Mouse (Mus musculus) kidney, embryonic 14.5 days (tissue): ENCODE data around the gene Sos1. TPM values are rescaled to one million over a fixed set of nuclear protein-coding genes. Genes with fewer than 3 reads are reported as not detected.

Experiments
- ATAC-seq: fragments of 200-750 bp; cut with Nextera tagmentation; 2 replicates; pipeline ENCODE4 v1.8.0; 2017; ENCODE audit warnings: moderate number of reproducible peaks, mild to moderate bottlenecking, moderate TSS enrichment, moderate library complexity; ENCODE audit not compliant: low FRiP score, low TSS enrichment
- H3K27ac ChIP-seq: fragments of 300-500 bp; sonication (generic); 2 replicates; pipeline ENCODE4 v1.5.1; 2014; ENCODE audit warnings: low read depth, mild to moderate bottlenecking, low read length, moderate library complexity, mixed read lengths
- H3K27me3 ChIP-seq: fragments of 300-500 bp; sonication (generic); 2 replicates; pipeline ENCODE4 v1.6.1; 2014; ENCODE audit warnings: mild to moderate bottlenecking, low read length; ENCODE audit not compliant: control insufficient read depth, insufficient read depth
- H3K36me3 ChIP-seq: fragments of 300-500 bp; sonication (generic); 2 replicates; pipeline ENCODE4 v1.6.1; 2014; ENCODE audit warnings: low read length, mixed read lengths; ENCODE audit not compliant: control insufficient read depth, insufficient read depth
- H3K4me1 ChIP-seq: fragments of 300-500 bp; sonication (generic); 2 replicates; pipeline ENCODE4 v1.6.1; 2014; ENCODE audit warnings: low read length, mixed read lengths; ENCODE audit not compliant: control insufficient read depth, insufficient read depth
- H3K4me2 ChIP-seq: fragments of 300-500 bp; sonication (generic); replicated peaks from 2 replicates; pipeline ENCODE4 v1.6.1; 2014; ENCODE audit warnings: low read depth, mild to moderate bottlenecking, low read length
- H3K4me3 ChIP-seq: fragments of 300-500 bp; sonication (generic); 2 replicates; pipeline ENCODE4 v1.5.1; 2014; ENCODE audit warnings: mild to moderate bottlenecking, low read length
- H3K9ac ChIP-seq: fragments of 300-500 bp; sonication (generic); 2 replicates; pipeline ENCODE4 v1.6.1; 2014; ENCODE audit warnings: low read depth, mild to moderate bottlenecking, low read length, moderate library complexity
- H3K9me3 ChIP-seq: fragments of 300-500 bp; sonication (generic); 2 replicates; pipeline ENCODE4 v1.6.1; 2016; ENCODE audit warnings: low read length; ENCODE audit not compliant: control insufficient read depth
- WGBS: fragments of 180-500 bp; shearing (Covaris S2); extraction: QIAGEN DNeasy Blood & Tissue Kit; methylation state at CpG from one replicate; pipeline ENCODE4 v1.1.7; 2014; 5-methylcytosine and 5-hydroxymethylcytosine counted together
- polyA plus RNA-seq: library from polyadenylated mRNA; unstranded; fragments of >200 nt; fragmentation: Nextera tagmentation; extraction: Ambion mirVana; gene quantifications from 2 replicates; pipeline ENCODE4 v1.2.1, GENCODE M21; 2014

The Sos1 gene
- polyA plus RNA-seq, 1 experiment from 2014 or later: 9.2 TPM

- Histone ChIP-seq H3K9ac (no peak overlapping the region), H3K9me3 (no peaks in the 10 kb centered on the region), H3K27me3 (no peaks in the 10 kb centered on the region), H3K4me1 (no peaks in the 10 kb centered on the region), H3K27ac (no peak overlapping the region), H3K4me3 (no peak overlapping the region), H3K36me3 (no peaks in the 10 kb centered on the region), H3K4me2 (no peak overlapping the region)
- 73% methylated on average over 8 of the region's 8 CpGs for WGBS
- ATAC-seq: no peak
These were observed 33.5 kb upstream of the Sos1 start for GRCm38 (mm10) chr17:80513766-80514165.

GRCm38 (mm10) chr17:80510459-80510855, 30.2 kb upstream of the Sos1 start:
- 73% methylated on average over 3 of the region's 3 CpGs for WGBS

GRCm38 (mm10) chr17:80509494-80510458, 29.5 kb upstream of the Sos1 start:
- Histone ChIP-seq H3K36me3 (no peaks in the 10 kb centered on the region), H3K4me3 (no peak overlapping the region), H3K4me2 (no peak overlapping the region), H3K9me3 (no peaks in the 10 kb centered on the region), H3K9ac (no peak overlapping the region), H3K27me3 (no peaks in the 10 kb centered on the region), H3K4me1 (no peaks in the 10 kb centered on the region), H3K27ac (no peak overlapping the region)
- no peak for ATAC-seq
- 38% methylated on average over 4 of the region's 4 CpGs for WGBS

More at GRCm38 (mm10) chr17:80510459-80510855, 30.2 kb upstream of the Sos1 start:
- no peak overlapping the region for H3K9ac ChIP-seq
- ATAC-seq: no peak
- H3K9me3 ChIP-seq: no peaks in the 10 kb centered on the region
- H3K27ac ChIP-seq: no peak overlapping the region
- H3K36me3 ChIP-seq: no peaks in the 10 kb centered on the region
- no peak overlapping the region for H3K4me2 ChIP-seq
- no peak overlapping the region for H3K4me3 ChIP-seq
- H3K4me1 ChIP-seq: no peaks in the 10 kb centered on the region
- no peaks in the 10 kb centered on the region for H3K27me3 ChIP-seq

- H3K9me3 ChIP-seq: no peaks in the 10 kb centered on the region
- H3K9ac ChIP-seq: no peak overlapping the region
- WGBS: 85% methylated on average over 6 of the region's 6 CpGs
- H3K27ac ChIP-seq: no peak overlapping the region
- no peaks in the 10 kb centered on the region for H3K36me3 ChIP-seq
- no peaks in the 10 kb centered on the region for H3K27me3 ChIP-seq
- no peak overlapping the region for H3K4me3 ChIP-seq
- no peaks in the 10 kb centered on the region for H3K4me1 ChIP-seq
- ATAC-seq: no peak
- H3K4me2 ChIP-seq: no peak overlapping the region
These were observed 25.5 kb upstream of the Sos1 start for GRCm38 (mm10) chr17:80505766-80506165.

GRCm38 (mm10) chr17:80505342-80505741, 25.1 kb upstream of the Sos1 start:
- no peaks in the 10 kb centered on the region for H3K4me1 ChIP-seq
- H3K4me2 ChIP-seq: no peak overlapping the region
- H3K36me3 ChIP-seq: no peaks in the 10 kb centered on the region
- no peak overlapping the region for H3K4me3 ChIP-seq
- H3K9ac ChIP-seq: no peak overlapping the region
- no peak for ATAC-seq
- no peak overlapping the region for H3K27ac ChIP-seq
- no peaks in the 10 kb centered on the region for H3K27me3 ChIP-seq
- H3K9me3 ChIP-seq: no peaks in the 10 kb centered on the region
- 88% methylated on average over 4 of the region's 4 CpGs for WGBS

- ATAC-seq: no peak
These were observed 21.5 kb upstream of the Sos1 start for GRCm38 (mm10) chr17:80501805-80502172.

GRCm38 (mm10) chr17:80501037-80501804, 21.0 kb upstream of the Sos1 start:
- no peak overlapping the region for H3K9ac ChIP-seq
- 0 out of 2 replicates have a peak, but pooled peaks cover 2% of the 10 kb centered on the region for H3K4me1 ChIP-seq
- H3K36me3 ChIP-seq: no peaks in the 10 kb centered on the region
- no peak overlapping the region for H3K27ac ChIP-seq
- ATAC-seq: no peak
- H3K27me3 ChIP-seq: no peaks in the 10 kb centered on the region
- H3K4me2 ChIP-seq: no peak overlapping the region
- no peaks in the 10 kb centered on the region for H3K9me3 ChIP-seq
- WGBS: 80% methylated on average over 5 of the region's 5 CpGs
- no peak overlapping the region for H3K4me3 ChIP-seq

More at GRCm38 (mm10) chr17:80501805-80502172, 21.5 kb upstream of the Sos1 start:
- no peaks in the 10 kb centered on the region for H3K27me3 ChIP-seq
- H3K4me2 ChIP-seq: no peak overlapping the region
- H3K27ac ChIP-seq: no peak overlapping the region
- H3K36me3 ChIP-seq: no peaks in the 10 kb centered on the region
- 0 out of 2 replicates have a peak, but pooled peaks cover 2% of the 10 kb centered on the region for H3K4me1 ChIP-seq
- WGBS: 89% methylated on average over 2 of the region's 2 CpGs
- H3K9me3 ChIP-seq: no peaks in the 10 kb centered on the region
- H3K9ac ChIP-seq: no peak overlapping the region
- no peak overlapping the region for H3K4me3 ChIP-seq

- Histone ChIP-seq H3K36me3 (no peaks in the 10 kb centered on the region), H3K9me3 (no peaks in the 10 kb centered on the region), H3K9ac (no peak overlapping the region), H3K4me2 (no peak overlapping the region), H3K4me1 (0 out of 2 replicates have a peak, but pooled peaks cover 2% of the 10 kb centered on the region), H3K27ac (no peak overlapping the region), H3K4me3 (no peak overlapping the region), H3K27me3 (no peaks in the 10 kb centered on the region)
- no peak for ATAC-seq
- 86% methylated on average over 4 of the region's 4 CpGs for WGBS
These were observed 19.8 kb upstream of the Sos1 start for GRCm38 (mm10) chr17:80500025-80500424.
